Mouse (Mus musculus) left cerebral cortex, adult 11 months (tissue): ENCODE measurements around the gene Gm15293.
"Not testable (repeated sequence)": the region's sequence is repeated elsewhere in the genome, so short reads cannot be mapped to it uniquely, and the experiment has no call there.

Experiments
- DNase-seq: peaks from one replicate; pipeline ENCODE4 v3.0.0; 2022; ENCODE audit warnings: low spot score

The Gm15293 gene

DNA sequence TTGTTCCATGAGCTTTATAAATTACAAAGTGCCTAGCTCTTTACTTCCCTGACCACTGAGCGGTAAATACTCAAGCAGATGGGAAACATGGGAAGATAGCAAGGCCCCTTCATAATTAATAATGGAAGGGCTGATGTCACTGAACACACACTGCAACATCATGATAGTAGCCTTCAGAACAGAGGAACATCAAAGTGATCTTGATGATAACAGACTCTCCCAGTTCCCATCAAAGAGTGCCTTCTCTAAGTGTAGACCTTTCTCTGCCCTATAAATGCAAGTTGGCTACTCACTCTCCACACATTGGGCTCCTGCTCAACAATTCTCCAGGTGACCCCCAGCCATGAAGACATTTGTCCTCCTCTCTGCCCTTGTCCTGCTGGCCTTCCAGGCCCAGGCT lies at the start of gene Gm15293:
Gene Gm15293, plus strand, starts transcription at position 301 of the 400 bp plus-strand sequence.
- DNase-seq = not testable (repeated sequence)

DNA sequence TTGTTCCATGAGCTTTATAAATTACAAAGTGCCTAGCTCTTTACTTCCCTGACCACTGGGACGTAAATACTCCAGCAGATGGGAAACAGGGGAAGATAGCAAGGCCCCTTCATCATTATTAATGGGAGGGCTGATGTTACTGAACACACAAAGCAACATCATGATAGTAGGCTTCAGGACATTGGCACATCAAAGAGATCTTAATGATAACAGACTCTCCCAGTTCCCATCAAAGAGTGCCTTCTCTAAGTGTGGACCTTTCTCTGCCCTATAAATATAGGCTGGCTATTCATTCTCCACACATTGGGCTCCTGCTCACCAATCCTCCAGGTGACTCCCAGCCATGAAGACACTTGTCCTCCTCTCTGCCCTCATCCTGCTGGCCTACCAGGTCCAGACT lies 39.4 kb upstream of the Gm15293 start, which contains the start of gene Defa22:
Gene Defa22, plus strand, starts transcription at position 301 of the 400 bp plus-strand sequence.
- not testable (repeated sequence) for DNase-seq

DNA sequence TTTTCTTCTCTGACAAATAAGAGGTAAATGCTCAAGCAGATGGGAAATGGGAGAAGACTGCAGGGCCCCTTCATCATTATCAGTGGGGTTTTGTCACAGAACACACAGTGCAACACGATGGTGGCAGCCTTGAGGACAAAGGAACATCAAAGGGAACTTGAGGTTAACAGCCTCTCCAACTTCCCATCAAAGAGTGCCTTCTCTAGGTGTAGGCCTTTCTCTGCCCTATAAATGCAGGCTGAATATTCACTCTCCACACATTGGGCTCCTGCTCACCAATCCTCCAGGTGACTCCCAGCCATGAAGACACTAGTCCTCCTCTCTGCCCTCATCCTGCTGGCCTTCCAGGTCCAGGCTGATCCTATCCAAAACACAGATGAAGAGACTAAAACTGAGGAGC lies 10.0 kb upstream of the Gm15293 start, which contains the start of gene Defa31:
Gene Defa31, plus strand, starts transcription at position 301 of the 400 bp plus-strand sequence.
- DNase-seq = not testable (repeated sequence)
